Mouse (Mus musculus) left cerebral cortex, adult 8-10 months (tissue): ENCODE results near the gene Adamts4. TPM values are rescaled to one million over a fixed set of nuclear protein-coding genes. Genes with fewer than 3 reads are reported as not detected.
"Not testable (repeated sequence)": the region's sequence is repeated elsewhere in the genome, so short reads cannot be mapped to it uniquely, and the experiment has no call there.

Source experiments
- DNase-seq, 2 experiments: peaks; one replicate each; pipeline ENCODE4 v3.0.0; 2022; ENCODE audit warnings: low spot score in 2 of 2
- total RNA-seq, 4 experiments: library from RNA; stranded (reverse); gene quantifications; 2 replicates each; pipeline ENCODE4 v1.2.4; 2022

The Adamts4 gene
- total RNA-seq, 4 experiments from 2014 or later = 13.0 to 14.1 (median 13.3) TPM

- DNase-seq = not testable (repeated sequence)
These were observed 55.9 kb downstream of the Adamts4 start for GRCm38 (mm10) chr1:171306157-171306556.

- no peak for DNase-seq
These were observed 59.1 kb downstream of the Adamts4 start for GRCm38 (mm10) chr1:171309321-171309720.

Other genes starting within 250 kb of the Adamts4 start
- gene Fcgr4, start 231.5 kb upstream of the Adamts4 start, total RNA-seq = under 1 TPM in 3 of 4 experiments, not detected in 1; 0.30 to 0.72 (median 0.43) TPM
- 10 to 100 TPM; 10.6 to 36.7 (median 22.6) TPM for gene Fcgr3, start 185.5 kb upstream of the Adamts4 start, total RNA-seq
- gene Cfap126, start 136.5 kb upstream of the Adamts4 start, total RNA-seq = 1 to 10 TPM; 1.0 to 1.8 (median 1.2) TPM
- gene Sdhc, start 99.8 kb upstream of the Adamts4 start, total RNA-seq = 100 to 1,000 TPM; 196 to 228 (median 209) TPM
- under 1 TPM; 0.30 to 0.53 (median 0.35) TPM for gene Mpz, start 99.7 kb upstream of the Adamts4 start, total RNA-seq
- gene Pcp4l1, start 54.2 kb upstream of the Adamts4 start, total RNA-seq = 100 to 1,000 TPM; 165 to 185 (median 176) TPM
- gene Nr1i3, start 36.5 kb upstream of the Adamts4 start, total RNA-seq = under 1 TPM; 0.14 to 0.55 (median 0.31) TPM
- gene Tomm40l, start 27.9 kb upstream of the Adamts4 start, total RNA-seq = 10 to 100 TPM; 70.2 to 87.9 (median 76.7) TPM
- gene Apoa2, start 25.4 kb upstream of the Adamts4 start, total RNA-seq = 1 to 10 TPM; 1.7 to 2.8 (median 2.6) TPM
- 10 to 100 TPM in 3 of 4 experiments, 1 to 10 TPM in 1; 9.1 to 63.9 (median 28.2) TPM for gene Fcer1g, start 16.1 kb upstream of the Adamts4 start, total RNA-seq
- gene Ndufs2, start 967 bp downstream of the Adamts4 start, total RNA-seq = 100 to 1,000 TPM; 285 to 306 (median 298) TPM
- 10 to 100 TPM; 60.7 to 69.2 (median 63.4) TPM for gene B4galt3, start 19.9 kb downstream of the Adamts4 start, total RNA-seq
- 10 to 100 TPM; 29.1 to 35.0 (median 30.4) TPM for gene Ppox, start 30.8 kb downstream of the Adamts4 start, total RNA-seq
- gene Usp21, start 37.6 kb downstream of the Adamts4 start, total RNA-seq = 10 to 100 TPM; 46.5 to 56.3 (median 50.5) TPM
- gene Ufc1, start 44.6 kb downstream of the Adamts4 start, total RNA-seq = 100 to 1,000 TPM; 103 to 116 (median 110) TPM
- 10 to 100 TPM; 35.0 to 39.7 (median 37.4) TPM for gene Dedd, start 78.7 kb downstream of the Adamts4 start, total RNA-seq
- 10 to 100 TPM; 35.8 to 48.8 (median 43.5) TPM for gene Nit1, start 95.2 kb downstream of the Adamts4 start, total RNA-seq
- 100 to 1,000 TPM; 107 to 204 (median 164) TPM for gene Pfdn2, start 95.2 kb downstream of the Adamts4 start, total RNA-seq
- 10 to 100 TPM in 3 of 4 experiments, 1 to 10 TPM in 1; 10.0 to 12.8 (median 12.4) TPM for gene Klhdc9, start 110.4 kb downstream of the Adamts4 start, total RNA-seq
- gene Nectin4, start 119.7 kb downstream of the Adamts4 start, total RNA-seq = 1 to 10 TPM; 4.3 to 4.9 (median 4.6) TPM
- gene Arhgap30, start 138.5 kb downstream of the Adamts4 start, total RNA-seq = 1 to 10 TPM; 2.1 to 5.5 (median 3.0) TPM
- 100 to 1,000 TPM in 1 of 4 experiments, 10 to 100 TPM in 3; 89.5 to 102 (median 96.9) TPM for gene Usf1, start 160.9 kb downstream of the Adamts4 start, total RNA-seq
- 1 to 10 TPM; 1.5 to 3.2 (median 2.4) TPM for gene Tstd1, start 168.5 kb downstream of the Adamts4 start, total RNA-seq
- gene F11r, start 187.1 kb downstream of the Adamts4 start, total RNA-seq = 10 to 100 TPM in 2 of 4 experiments, 1 to 10 TPM in 2; 7.7 to 10.3 (median 9.1) TPM